Mouse (Mus musculus): ENCODE results near the gene Exph5. TPM values are rescaled to one million over a fixed set of nuclear protein-coding genes. Genes with fewer than 3 reads are reported as not detected.

Exph5 gene
- polyA plus RNA-seq, 1 experiment from 2014 or later: 0.46 TPM

GRCm38 (mm10) chr9:53356219-53357155 lies 55.0 kb downstream of the Exph5 start:
- no peak overlapping the region; the same call in 1 of the 2 replicates for H3K4me2 ChIP-seq
- no peaks in the 10 kb centered on the region for H3K4me1 ChIP-seq (ENCODE audit: control insufficient read depth, insufficient read depth, low read length)
- H3K27me3 ChIP-seq (ENCODE audit: control insufficient read depth, insufficient read depth, low read length): no peaks in the 10 kb centered on the region
- 48% methylated on average over 14 of the region's 14 CpGs for WGBS (ENCODE audit: insufficient replicate concordance)
- no peak for ATAC-seq (replicated peaks; ENCODE audit: insufficient number of reproducible peaks, low FRiP score, low TSS enrichment)
- H3K27ac ChIP-seq (ENCODE audit: low read depth, low read length): no peak overlapping the region
- no peak overlapping the region for H3K4me3 ChIP-seq (ENCODE audit: low read depth, low read length)
- H3K9me3 ChIP-seq (replicated peaks; ENCODE audit: control insufficient read depth, low read length): no peaks in the 10 kb centered on the region
- no peaks in the 10 kb centered on the region for H3K36me3 ChIP-seq (ENCODE audit: control insufficient read depth, insufficient read depth, low read length)
- H3K9ac ChIP-seq (ENCODE audit: low read depth, low read length): no peak overlapping the region

- no peak overlapping the region for H3K9ac ChIP-seq (ENCODE audit: low read depth, low read length)
- no peak overlapping the region for H3K4me2 ChIP-seq
- 31% methylated on average over 3 of the region's 3 CpGs for WGBS (ENCODE audit: insufficient replicate concordance)
- H3K27me3 ChIP-seq (ENCODE audit: control insufficient read depth, insufficient read depth, low read length): no peaks in the 10 kb centered on the region
- no peaks in the 10 kb centered on the region for H3K9me3 ChIP-seq (replicated peaks; ENCODE audit: control insufficient read depth, low read length)
- H3K4me1 ChIP-seq (ENCODE audit: control insufficient read depth, insufficient read depth, low read length): no peaks in the 10 kb centered on the region
- ATAC-seq (replicated peaks; ENCODE audit: insufficient number of reproducible peaks, low FRiP score, low TSS enrichment): no peak
- H3K4me3 ChIP-seq (ENCODE audit: low read depth, low read length): no peak overlapping the region
- H3K27ac ChIP-seq (ENCODE audit: low read depth, low read length): no peak overlapping the region
- no peaks in the 10 kb centered on the region for H3K36me3 ChIP-seq (ENCODE audit: control insufficient read depth, insufficient read depth, low read length)
Measured at GRCm38 (mm10) chr9:53371339-53371738, 69.9 kb downstream of the Exph5 start.

- 58% methylated on average over 4 of the region's 4 CpGs for WGBS (ENCODE audit: insufficient replicate concordance)
- Histone ChIP-seq H3K9me3 (replicated peaks; ENCODE audit: control insufficient read depth, low read length) (no peaks in the 10 kb centered on the region), H3K4me3 (ENCODE audit: low read depth, low read length) (no peak overlapping the region), H3K36me3 (ENCODE audit: control insufficient read depth, insufficient read depth, low read length) (no peaks in the 10 kb centered on the region), H3K4me1 (ENCODE audit: control insufficient read depth, insufficient read depth, low read length) (no peaks in the 10 kb centered on the region), H3K27ac (ENCODE audit: low read depth, low read length) (no peak overlapping the region), H3K9ac (ENCODE audit: low read depth, low read length) (no peak overlapping the region), H3K4me2 (no peak overlapping the region), H3K27me3 (ENCODE audit: control insufficient read depth, insufficient read depth, low read length) (no peaks in the 10 kb centered on the region)
- ATAC-seq (replicated peaks; ENCODE audit: insufficient number of reproducible peaks, low FRiP score, low TSS enrichment): no peak
Measured at GRCm38 (mm10) chr9:53375907-53376306, 74.4 kb downstream of the Exph5 start.

GRCm38 (mm10) chr9:53376820-53377219 lies 75.3 kb downstream of the Exph5 start:
- WGBS (ENCODE audit: insufficient replicate concordance): 80% methylated on average over 13 of the region's 13 CpGs
- Histone ChIP-seq H3K4me1 (ENCODE audit: control insufficient read depth, insufficient read depth, low read length) (no peaks in the 10 kb centered on the region), H3K4me3 (ENCODE audit: low read depth, low read length) (no peak overlapping the region), H3K27ac (ENCODE audit: low read depth, low read length) (no peak overlapping the region), H3K36me3 (ENCODE audit: control insufficient read depth, insufficient read depth, low read length) (no peaks in the 10 kb centered on the region), H3K9me3 (replicated peaks; ENCODE audit: control insufficient read depth, low read length) (no peaks in the 10 kb centered on the region), H3K4me2 (no peak overlapping the region), H3K27me3 (ENCODE audit: control insufficient read depth, insufficient read depth, low read length) (no peaks in the 10 kb centered on the region), H3K9ac (ENCODE audit: low read depth, low read length) (no peak overlapping the region)
- ATAC-seq (replicated peaks; ENCODE audit: insufficient number of reproducible peaks, low FRiP score, low TSS enrichment): no peak

GRCm38 (mm10) chr9:53377597-53377996 lies 76.1 kb downstream of the Exph5 start:
- no peaks in the 10 kb centered on the region for H3K9me3 ChIP-seq (replicated peaks; ENCODE audit: control insufficient read depth, low read length)
- WGBS (ENCODE audit: insufficient replicate concordance): 41% methylated on average over 5 of the region's 5 CpGs
- H3K4me2 ChIP-seq: no peak overlapping the region
- H3K9ac ChIP-seq (ENCODE audit: low read depth, low read length): no peak overlapping the region
- no peaks in the 10 kb centered on the region for H3K27me3 ChIP-seq (ENCODE audit: control insufficient read depth, insufficient read depth, low read length)
- H3K36me3 ChIP-seq (ENCODE audit: control insufficient read depth, insufficient read depth, low read length): no peaks in the 10 kb centered on the region
- no peak for ATAC-seq (replicated peaks; ENCODE audit: insufficient number of reproducible peaks, low FRiP score, low TSS enrichment)
- H3K4me1 ChIP-seq (ENCODE audit: control insufficient read depth, insufficient read depth, low read length): no peaks in the 10 kb centered on the region
- H3K4me3 ChIP-seq (ENCODE audit: low read depth, low read length): no peak overlapping the region
- no peak overlapping the region for H3K27ac ChIP-seq (ENCODE audit: low read depth, low read length)

- Histone ChIP-seq H3K9me3 (replicated peaks; ENCODE audit: control insufficient read depth, low read length) (no peaks in the 10 kb centered on the region), H3K27ac (ENCODE audit: low read depth, low read length) (no peak overlapping the region), H3K9ac (ENCODE audit: low read depth, low read length) (no peak overlapping the region), H3K36me3 (ENCODE audit: control insufficient read depth, insufficient read depth, low read length) (no peaks in the 10 kb centered on the region), H3K4me2 (no peak overlapping the region), H3K4me1 (ENCODE audit: control insufficient read depth, insufficient read depth, low read length) (no peaks in the 10 kb centered on the region), H3K27me3 (ENCODE audit: control insufficient read depth, insufficient read depth, low read length) (no peaks in the 10 kb centered on the region), H3K4me3 (ENCODE audit: low read depth, low read length) (no peak overlapping the region)
- WGBS (ENCODE audit: insufficient replicate concordance): 79% methylated on average over 3 of the region's 3 CpGs
- no peak for ATAC-seq (replicated peaks; ENCODE audit: insufficient number of reproducible peaks, low FRiP score, low TSS enrichment)
Measured at GRCm38 (mm10) chr9:53378171-53378570, 76.7 kb downstream of the Exph5 start.

GRCm38 (mm10) chr9:53380595-53380994 lies 79.1 kb downstream of the Exph5 start:
- no peak for ATAC-seq (replicated peaks; ENCODE audit: insufficient number of reproducible peaks, low FRiP score, low TSS enrichment)
- Histone ChIP-seq H3K9ac (ENCODE audit: low read depth, low read length) (no peak overlapping the region), H3K4me1 (ENCODE audit: control insufficient read depth, insufficient read depth, low read length) (no peaks in the 10 kb centered on the region), H3K27me3 (ENCODE audit: control insufficient read depth, insufficient read depth, low read length) (no peaks in the 10 kb centered on the region), H3K36me3 (ENCODE audit: control insufficient read depth, insufficient read depth, low read length) (no peaks in the 10 kb centered on the region), H3K9me3 (replicated peaks; ENCODE audit: control insufficient read depth, low read length) (no peaks in the 10 kb centered on the region), H3K27ac (ENCODE audit: low read depth, low read length) (no peak overlapping the region), H3K4me3 (ENCODE audit: low read depth, low read length) (no peak overlapping the region), H3K4me2 (no peak overlapping the region)
- WGBS (ENCODE audit: insufficient replicate concordance): 49% methylated on average over 2 of the region's 2 CpGs

GRCm38 (mm10) chr9:53381113-53381615 lies 79.7 kb downstream of the Exph5 start:
- no peak overlapping the region for H3K27ac ChIP-seq (ENCODE audit: low read depth, low read length)
- no peak for ATAC-seq (replicated peaks; ENCODE audit: insufficient number of reproducible peaks, low FRiP score, low TSS enrichment)

More at GRCm38 (mm10) chr9:53381113-53381615, 79.7 kb downstream of the Exph5 start:
- no peaks in the 10 kb centered on the region for H3K4me1 ChIP-seq (ENCODE audit: control insufficient read depth, insufficient read depth, low read length)
- H3K9ac ChIP-seq (ENCODE audit: low read depth, low read length): no peak overlapping the region
- H3K9me3 ChIP-seq (replicated peaks; ENCODE audit: control insufficient read depth, low read length): no peaks in the 10 kb centered on the region
- WGBS (ENCODE audit: insufficient replicate concordance): 74% methylated on average over 5 of the region's 5 CpGs
- no peaks in the 10 kb centered on the region for H3K27me3 ChIP-seq (ENCODE audit: control insufficient read depth, insufficient read depth, low read length)
- H3K4me2 ChIP-seq: no peak overlapping the region
- no peak overlapping the region for H3K4me3 ChIP-seq (ENCODE audit: low read depth, low read length)
- no peaks in the 10 kb centered on the region for H3K36me3 ChIP-seq (ENCODE audit: control insufficient read depth, insufficient read depth, low read length)

All from heart, embryonic 11.5 days (tissue).